Mouse (Mus musculus) hindbrain, embryonic 14.5 days (tissue): ENCODE measurements around the gene Fam19a5. TPM values are rescaled to one million over a fixed set of nuclear protein-coding genes. Genes with fewer than 3 reads are reported as not detected.

Source experiments
- ATAC-seq: fragments of 200-750 bp; cut with Nextera tagmentation; 2 replicates; pipeline ENCODE4 v1.8.0; 2017; ENCODE audit warnings: moderate number of reproducible peaks, mild to moderate bottlenecking, moderate TSS enrichment, moderate library complexity; ENCODE audit not compliant: low FRiP score
- DNase-seq: peaks from one replicate; pipeline ENCODE4 v3.0.0-alpha.2; 2015; ENCODE audit warnings: low spot score
- H3K27ac ChIP-seq: fragments of 300-500 bp; sonication (generic); 2 replicates; pipeline ENCODE4 v1.5.1; 2014; ENCODE audit warnings: mild to moderate bottlenecking, moderate library complexity
- H3K27me3 ChIP-seq: fragments of 300-500 bp; sonication (generic); 2 replicates; pipeline ENCODE4 v1.6.1; 2014; ENCODE audit warnings: mild to moderate bottlenecking, low read length, mixed read lengths; ENCODE audit not compliant: control insufficient read depth, insufficient read depth
- H3K36me3 ChIP-seq: fragments of 300-500 bp; sonication (generic); replicated peaks from 2 replicates; pipeline ENCODE4 v1.6.1; 2014; ENCODE audit not compliant: control insufficient read depth, insufficient read depth
- H3K4me1 ChIP-seq: fragments of 300-500 bp; sonication (generic); replicated peaks from 2 replicates; pipeline ENCODE4 v1.6.1; 2014; ENCODE audit warnings: antibody characterized with exemption, low read length, mixed read lengths; ENCODE audit not compliant: control insufficient read depth, insufficient read depth
- H3K4me2 ChIP-seq: fragments of 300-500 bp; sonication (generic); replicated peaks from 2 replicates; pipeline ENCODE4 v1.6.1; 2014; ENCODE audit warnings: mild to moderate bottlenecking, moderate library complexity
- H3K4me3 ChIP-seq: fragments of 300-500 bp; sonication (generic); replicated peaks from 2 replicates; pipeline ENCODE4 v1.5.1; 2014; ENCODE audit warnings: mild to moderate bottlenecking, low read length
- H3K9ac ChIP-seq: fragments of 300-500 bp; sonication (generic); 2 replicates; pipeline ENCODE4 v1.6.1; 2014
- H3K9me3 ChIP-seq: fragments of 300-500 bp; sonication (generic); 2 replicates; pipeline ENCODE4 v1.6.1; 2016; ENCODE audit warnings: low read length; ENCODE audit not compliant: control insufficient read depth
- WGBS: fragments of 180-500 bp; shearing (Covaris S2); extraction: QIAGEN DNeasy Blood & Tissue Kit; methylation state at CpG from one replicate; pipeline ENCODE4 v1.1.7; 2014; 5-methylcytosine and 5-hydroxymethylcytosine counted together
- polyA plus RNA-seq: library from polyadenylated mRNA; unstranded; fragments of >200 nt; fragmentation: Nextera tagmentation; extraction: Ambion mirVana; gene quantifications from 2 replicates; pipeline ENCODE4 v1.2.1, GENCODE M21; 2014

The Fam19a5 gene
- polyA plus RNA-seq, 1 experiment from 2014 or later: 27.6 TPM

DNA sequence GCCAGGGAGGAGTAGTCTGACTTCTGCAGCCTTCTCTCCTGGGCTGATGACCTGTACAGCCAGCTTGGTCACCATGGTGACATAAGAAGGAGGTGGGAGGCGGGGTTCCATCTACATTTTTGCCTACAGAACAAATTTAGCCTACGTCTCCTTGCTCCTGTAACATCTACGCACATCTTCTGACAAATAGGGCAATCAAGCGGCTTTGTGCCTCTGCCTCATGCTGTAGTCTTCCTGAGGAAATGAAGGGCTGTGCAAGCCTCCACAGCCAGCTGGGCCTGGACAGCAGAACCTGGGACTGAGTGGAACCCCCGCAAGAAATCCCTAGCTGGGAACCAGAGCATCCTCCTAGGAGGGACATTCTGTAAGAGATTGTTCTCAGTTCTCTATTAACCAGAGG, 35.8 kb downstream of the Fam19a5 start:
- no peak overlapping the region for H3K9ac ChIP-seq
- no peak for ATAC-seq
- WGBS: 83% methylated on average over 5 of the region's 5 CpGs

DNA sequence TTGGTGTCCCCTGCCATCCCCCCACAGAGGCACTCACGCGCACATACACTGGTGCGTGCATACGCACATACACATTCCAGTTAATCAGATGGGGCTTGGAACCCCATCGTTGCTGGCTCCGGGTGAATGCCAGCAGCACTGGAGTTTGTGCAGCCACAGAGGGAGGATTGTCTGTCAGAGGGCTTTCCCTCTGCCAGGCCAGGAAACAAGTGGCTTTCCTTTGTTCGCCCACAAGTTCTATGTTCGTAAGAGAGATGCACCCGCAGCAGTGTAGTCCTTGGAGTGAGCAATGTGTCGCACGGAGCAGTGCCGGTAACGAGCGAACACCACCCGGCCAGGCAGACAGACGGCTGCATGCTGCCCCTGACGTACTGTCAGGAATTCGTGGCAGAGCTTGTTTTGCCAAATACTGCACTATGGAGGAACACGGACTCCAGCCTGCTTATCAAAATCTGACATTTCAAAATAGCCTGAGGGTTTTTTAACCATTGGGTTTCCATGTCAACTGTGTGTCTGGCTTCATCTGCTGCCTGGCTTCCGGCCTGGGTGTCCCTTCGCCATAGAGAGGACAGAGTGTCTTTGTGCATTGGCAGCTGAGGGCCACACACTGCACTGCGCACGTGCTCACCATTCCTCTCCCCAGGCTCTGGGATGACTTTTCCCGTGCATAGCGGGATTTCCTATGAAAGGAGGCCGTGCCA, 40.0 kb downstream of the Fam19a5 start:
- no peak overlapping the region; the same call in 1 of the 2 replicates for H3K9ac ChIP-seq
- H3K9me3 ChIP-seq: no peaks in the 10 kb centered on the region
- DNase-seq (no peak), ATAC-seq (peak; percentile 66)
- H3K4me2 ChIP-seq: no peak overlapping the region
- H3K27me3 ChIP-seq: no peaks in the 10 kb centered on the region
- WGBS: 64% methylated on average over 26 of the region's 26 CpGs
- no peaks in the 10 kb centered on the region for H3K36me3 ChIP-seq
- 0 out of 2 replicates have a peak, but pooled peaks cover 4% of the 10 kb centered on the region for H3K4me1 ChIP-seq
- H3K4me3 ChIP-seq: no peak overlapping the region
- H3K27ac ChIP-seq: peak overlapping the region; percentile 65

More for the DNA sequence above, 35.8 kb downstream of the Fam19a5 start:
- Histone ChIP-seq H3K27ac (no peak overlapping the region), H3K4me3 (no peak overlapping the region), H3K27me3 (no peaks in the 10 kb centered on the region), H3K4me1 (peaks cover 12% of the 10 kb centered on the region; the same call in 1 of the 2 replicates), H3K4me2 (no peak overlapping the region), H3K9me3 (no peaks in the 10 kb centered on the region), H3K36me3 (no peaks in the 10 kb centered on the region)
- no peak for DNase-seq

DNA sequence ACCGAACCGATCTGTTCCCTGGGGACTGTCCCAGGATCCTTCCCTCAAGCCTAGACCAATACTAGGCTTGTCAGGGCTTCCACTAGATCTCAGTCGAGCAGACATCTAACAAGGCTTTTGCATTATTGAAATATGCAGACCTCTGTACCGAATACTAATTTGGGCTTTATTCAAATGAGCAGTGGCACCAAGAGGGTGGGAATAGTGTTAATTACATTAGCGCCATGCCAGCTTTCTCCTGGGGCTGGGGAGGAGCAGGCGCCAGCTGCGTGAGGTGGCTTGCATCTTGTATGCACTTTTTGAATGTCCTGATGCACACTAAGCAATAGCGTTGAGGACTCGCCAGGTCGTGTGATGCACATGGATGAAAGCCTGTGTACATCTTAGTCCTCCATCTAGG, 46.9 kb downstream of the Fam19a5 start:
- 60% methylated on average over 10 of the region's 10 CpGs for WGBS
- no peaks in the 10 kb centered on the region for H3K36me3 ChIP-seq
- DNase-seq (no peak), ATAC-seq (no peak)
- H3K27me3 ChIP-seq: no peaks in the 10 kb centered on the region
- no peak overlapping the region for H3K4me3 ChIP-seq
- H3K9me3 ChIP-seq: no peaks in the 10 kb centered on the region
- no peak overlapping the region for H3K27ac ChIP-seq
- H3K4me1 ChIP-seq: no peaks in the 10 kb centered on the region
- no peak overlapping the region for H3K4me2 ChIP-seq
- no peak overlapping the region for H3K9ac ChIP-seq

DNA sequence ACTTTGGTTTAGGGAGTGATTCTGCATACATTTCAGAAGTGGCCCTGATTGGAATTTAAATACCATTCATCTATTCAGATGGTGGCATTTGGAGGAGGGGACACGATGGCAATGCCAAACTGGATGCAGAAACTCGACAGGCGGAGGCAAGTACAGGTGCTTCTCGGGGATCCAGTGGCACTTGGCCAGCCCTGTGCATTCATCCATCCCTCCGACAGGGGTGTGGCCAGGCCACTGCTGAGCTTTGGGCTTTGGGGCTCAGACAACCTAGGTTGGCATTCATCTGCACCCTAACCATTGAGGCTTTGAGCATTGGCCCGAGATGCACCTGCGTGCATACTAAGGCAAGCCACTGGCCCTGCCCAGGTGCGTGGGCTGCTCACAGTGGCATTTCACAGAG, 52.6 kb downstream of the Fam19a5 start:
- 71% methylated on average over 8 of the region's 8 CpGs for WGBS
- Histone ChIP-seq H3K4me1 (no peaks in the 10 kb centered on the region; the same call in 1 of the 2 replicates), H3K27ac (no peak overlapping the region), H3K36me3 (no peaks in the 10 kb centered on the region), H3K9ac (no peak overlapping the region), H3K27me3 (no peaks in the 10 kb centered on the region), H3K9me3 (no peaks in the 10 kb centered on the region), H3K4me2 (no peak overlapping the region), H3K4me3 (no peak overlapping the region)
- ATAC-seq (no peak), DNase-seq (no peak)

DNA sequence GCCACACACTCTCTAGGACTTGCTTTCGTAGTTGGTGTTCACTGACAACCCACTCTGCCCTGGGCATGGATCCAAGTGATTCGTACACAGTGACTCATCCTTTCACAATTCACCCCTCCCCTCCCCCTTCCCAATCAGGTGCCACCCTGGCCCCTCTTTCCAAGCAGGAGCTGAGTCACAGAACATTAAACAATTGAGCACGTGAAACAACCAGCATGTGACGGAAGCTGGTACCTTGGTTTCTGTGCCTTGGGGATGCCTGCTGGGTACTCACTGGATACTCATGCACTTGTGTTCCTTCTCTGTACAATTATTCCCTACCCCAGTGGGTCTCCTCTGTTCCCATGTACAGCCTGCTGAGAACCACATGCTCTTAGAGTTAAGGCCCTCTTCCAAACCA, 53.0 kb downstream of the Fam19a5 start:
- no peak overlapping the region for H3K27ac ChIP-seq
- no peak for DNase-seq
- H3K4me2 ChIP-seq: no peak overlapping the region
- H3K4me1 ChIP-seq: no peaks in the 10 kb centered on the region; the same call in 1 of the 2 replicates
- no peak overlapping the region for H3K4me3 ChIP-seq
- H3K36me3 ChIP-seq: no peaks in the 10 kb centered on the region
- WGBS: 52% methylated on average over 4 of the region's 4 CpGs
- H3K9ac ChIP-seq: no peak overlapping the region
- H3K9me3 ChIP-seq: no peaks in the 10 kb centered on the region
- no peaks in the 10 kb centered on the region for H3K27me3 ChIP-seq
- ATAC-seq: no peak

DNA sequence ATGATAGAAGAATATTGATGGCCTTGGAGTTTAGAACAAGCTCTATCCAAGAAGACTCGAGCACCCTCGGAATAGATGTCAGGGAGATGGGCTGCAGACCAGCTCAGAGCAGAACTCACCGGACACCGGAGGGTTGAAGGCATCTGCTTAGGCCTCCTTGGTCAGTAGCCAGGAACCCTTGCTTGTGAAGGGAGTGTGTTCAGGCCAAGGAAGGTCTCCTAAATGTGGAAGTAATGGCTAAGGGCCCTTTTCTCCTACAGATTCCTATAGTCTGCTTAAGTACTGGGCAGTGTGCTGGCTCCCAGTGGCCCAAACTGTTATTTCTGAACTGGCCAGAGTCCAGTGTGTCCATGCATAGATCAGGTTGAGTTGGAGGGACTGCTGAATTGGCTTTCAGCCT, 53.7 kb downstream of the Fam19a5 start:
- H3K4me1 ChIP-seq: peaks cover 3% of the 10 kb centered on the region; the same call in 1 of the 2 replicates
- DNase-seq (no peak), ATAC-seq (no peak)
- H3K4me3 ChIP-seq: no peak overlapping the region
- no peaks in the 10 kb centered on the region for H3K27me3 ChIP-seq
- H3K4me2 ChIP-seq: no peak overlapping the region
- WGBS: 97% methylated on average over 4 of the region's 4 CpGs
- no peaks in the 10 kb centered on the region for H3K9me3 ChIP-seq
- no peaks in the 10 kb centered on the region for H3K36me3 ChIP-seq
- no peak overlapping the region for H3K27ac ChIP-seq
- H3K9ac ChIP-seq: no peak overlapping the region

DNA sequence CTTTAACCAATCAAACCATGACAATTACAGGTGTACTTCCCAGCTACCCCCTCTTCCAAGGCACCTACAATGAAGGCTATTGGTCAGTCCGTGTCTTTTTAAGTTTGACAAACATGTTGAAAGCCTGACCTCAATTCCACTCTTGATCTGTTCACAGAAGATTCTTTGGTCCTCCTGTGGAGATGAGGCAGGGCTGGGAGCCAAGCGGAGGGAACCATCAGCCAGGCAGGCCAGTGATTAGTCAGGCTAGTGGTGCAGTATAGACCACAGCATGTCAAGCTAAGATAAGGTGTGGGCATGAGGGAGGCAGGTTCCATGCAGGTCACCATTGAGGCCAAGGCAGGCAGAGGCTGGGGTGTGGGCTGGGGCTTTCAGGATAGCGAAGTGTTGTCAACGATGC, 54.5 kb downstream of the Fam19a5 start:
- no peak for DNase-seq
- no peak overlapping the region for H3K27ac ChIP-seq
- no peak overlapping the region for H3K4me2 ChIP-seq
- H3K4me1 ChIP-seq: peaks cover 4% of the 10 kb centered on the region; the same call in 1 of the 2 replicates
- H3K36me3 ChIP-seq: no peaks in the 10 kb centered on the region
- no peaks in the 10 kb centered on the region for H3K9me3 ChIP-seq
- no peak overlapping the region for H3K9ac ChIP-seq
- 91% methylated on average over 4 of the region's 4 CpGs for WGBS
- no peaks in the 10 kb centered on the region for H3K27me3 ChIP-seq
- ATAC-seq: no peak
- H3K4me3 ChIP-seq: no peak overlapping the region

DNA sequence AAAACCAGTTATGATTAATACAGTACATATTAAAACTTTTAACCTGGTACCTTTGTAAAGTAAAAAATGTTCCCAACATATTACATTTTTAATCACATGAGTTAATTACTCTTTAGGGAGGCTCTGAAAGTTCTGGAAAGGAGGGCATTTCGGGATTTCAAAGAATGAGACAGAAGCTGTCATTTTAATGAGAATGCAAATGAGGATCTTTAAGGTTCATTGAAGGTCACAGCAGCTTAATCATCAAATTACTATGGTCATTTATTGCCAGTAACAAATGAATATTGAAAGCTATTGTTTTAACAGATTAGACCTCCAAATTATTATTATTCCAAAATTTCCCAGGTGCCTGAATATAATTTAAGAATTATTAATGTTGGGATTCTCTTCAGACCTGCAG, 59.2 kb downstream of the Fam19a5 start:
- no peak for ATAC-seq
- Histone ChIP-seq H3K9me3 (no peaks in the 10 kb centered on the region), H3K27me3 (no peaks in the 10 kb centered on the region), H3K27ac (no peak overlapping the region), H3K36me3 (no peaks in the 10 kb centered on the region), H3K4me2 (no peak overlapping the region), H3K9ac (no peak overlapping the region), H3K4me3 (no peak overlapping the region), H3K4me1 (peaks cover 30% of the 10 kb centered on the region)
- 48% methylated on average over 1 of the region's 1 CpGs for WGBS
- no peak for DNase-seq

DNA sequence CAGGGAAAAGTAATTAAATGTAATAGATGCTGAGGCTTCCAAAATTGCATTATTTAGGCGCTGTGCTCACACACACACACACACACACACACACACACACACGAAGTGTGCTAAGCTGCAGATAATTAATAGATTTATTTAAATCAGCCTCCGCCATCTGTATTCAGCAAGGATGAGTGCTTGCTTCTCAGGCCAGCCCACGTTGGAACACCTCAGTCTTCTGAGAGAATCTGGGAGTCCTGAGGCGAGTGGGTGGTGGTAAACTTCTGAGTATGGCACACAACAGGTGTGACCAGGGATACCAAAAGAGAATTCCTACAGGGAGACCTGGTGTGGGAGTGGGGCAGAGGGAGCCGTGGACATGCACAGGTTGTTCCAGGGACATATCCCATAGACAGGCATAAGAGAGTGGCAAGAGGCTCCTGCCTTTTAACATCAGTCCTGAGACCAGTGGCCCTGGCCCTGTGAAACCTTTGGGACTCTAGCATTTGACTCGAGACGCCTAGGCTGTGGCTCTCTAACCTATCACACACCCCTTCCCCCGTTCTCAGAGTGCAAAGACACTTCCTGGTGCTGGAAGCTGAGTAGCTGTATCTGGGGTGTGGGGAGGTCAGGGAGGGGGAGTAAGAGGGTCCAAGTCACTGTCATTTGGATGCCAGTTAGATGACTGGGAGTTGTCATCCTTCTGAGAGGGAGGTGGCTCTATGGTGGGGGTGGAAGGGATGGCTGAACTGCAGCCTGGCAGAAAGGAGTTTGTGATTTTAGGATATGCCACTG, 61.6 kb downstream of the Fam19a5 start:
- peaks cover 34% of the 10 kb centered on the region for H3K4me1 ChIP-seq
- no peaks in the 10 kb centered on the region for H3K9me3 ChIP-seq
- WGBS: 55% methylated on average over 9 of the region's 9 CpGs
- no peaks in the 10 kb centered on the region for H3K36me3 ChIP-seq
- ATAC-seq (peak; percentile 31; the same call in 1 of the 2 replicates), DNase-seq (no peak)
- no peaks in the 10 kb centered on the region for H3K27me3 ChIP-seq
- no peak overlapping the region for H3K4me2 ChIP-seq
- H3K27ac ChIP-seq: no peak overlapping the region
- H3K4me3 ChIP-seq: no peak overlapping the region
- no peak overlapping the region for H3K9ac ChIP-seq
